Mouse (Mus musculus) limb, embryonic 10.5 days (tissue): ENCODE data around the gene Spata5. TPM values are rescaled to one million over a fixed set of nuclear protein-coding genes. Genes with fewer than 3 reads are reported as not detected.

Experiments used
- DNase-seq: peaks from one replicate; pipeline ENCODE4 v3.0.0-alpha.2; 2017; ENCODE audit warnings: low spot score
- H3K27ac ChIP-seq: fragments of 300-500 bp; sonication (generic); 2 replicates; pipeline ENCODE4 v1.5.1; 2016; ENCODE audit warnings: mild to moderate bottlenecking
- H3K27me3 ChIP-seq: fragments of 300-500 bp; sonication (generic); 2 replicates; pipeline ENCODE4 v1.6.1; 2016; ENCODE audit warnings: low read depth, mild to moderate bottlenecking; ENCODE audit not compliant: poor library complexity, severe bottlenecking
- H3K36me3 ChIP-seq: fragments of 300-500 bp; sonication (generic); 2 replicates; pipeline ENCODE4 v1.6.1; 2016; ENCODE audit warnings: mild to moderate bottlenecking, moderate library complexity
- H3K4me1 ChIP-seq: fragments of 300-500 bp; sonication (generic); 2 replicates; pipeline ENCODE4 v1.6.1; 2016
- H3K4me3 ChIP-seq: fragments of 300-500 bp; sonication (generic); 2 replicates; pipeline ENCODE4 v1.5.1; 2016; ENCODE audit warnings: mild to moderate bottlenecking, moderate library complexity
- H3K9me3 ChIP-seq: fragments of 300-500 bp; sonication (generic); replicated peaks from 2 replicates; pipeline ENCODE4 v1.6.1; 2016; ENCODE audit warnings: mild to moderate bottlenecking
- WGBS: fragments of 180-500 bp; shearing (Covaris S2); methylation state at CpG from one replicate; pipeline ENCODE4 v1.1.7; 2016; 5-methylcytosine and 5-hydroxymethylcytosine counted together
- polyA plus RNA-seq: library from polyadenylated mRNA; unstranded; fragments of >200 nt; fragmentation: Nextera tagmentation; extraction: Ambion mirVana; gene quantifications from 2 replicates; pipeline ENCODE4 v1.2.1, GENCODE M21; 2016

The Spata5 gene
- polyA plus RNA-seq, 1 experiment from 2014 or later: 53.3 TPM

GRCm38 (mm10) chr3:37398661-37399395 lies 20.9 kb upstream of the Spata5 start:
- H3K36me3 ChIP-seq: no peaks in the 10 kb centered on the region
- H3K27ac ChIP-seq: no peak overlapping the region
- DNase-seq: no peak
- 91% methylated on average over 7 of the region's 7 CpGs for WGBS
- no peak overlapping the region for H3K4me3 ChIP-seq
- H3K27me3 ChIP-seq: no peaks in the 10 kb centered on the region
- H3K4me1 ChIP-seq: peaks cover 13% of the 10 kb centered on the region
- no peaks in the 10 kb centered on the region for H3K9me3 ChIP-seq

DNA sequence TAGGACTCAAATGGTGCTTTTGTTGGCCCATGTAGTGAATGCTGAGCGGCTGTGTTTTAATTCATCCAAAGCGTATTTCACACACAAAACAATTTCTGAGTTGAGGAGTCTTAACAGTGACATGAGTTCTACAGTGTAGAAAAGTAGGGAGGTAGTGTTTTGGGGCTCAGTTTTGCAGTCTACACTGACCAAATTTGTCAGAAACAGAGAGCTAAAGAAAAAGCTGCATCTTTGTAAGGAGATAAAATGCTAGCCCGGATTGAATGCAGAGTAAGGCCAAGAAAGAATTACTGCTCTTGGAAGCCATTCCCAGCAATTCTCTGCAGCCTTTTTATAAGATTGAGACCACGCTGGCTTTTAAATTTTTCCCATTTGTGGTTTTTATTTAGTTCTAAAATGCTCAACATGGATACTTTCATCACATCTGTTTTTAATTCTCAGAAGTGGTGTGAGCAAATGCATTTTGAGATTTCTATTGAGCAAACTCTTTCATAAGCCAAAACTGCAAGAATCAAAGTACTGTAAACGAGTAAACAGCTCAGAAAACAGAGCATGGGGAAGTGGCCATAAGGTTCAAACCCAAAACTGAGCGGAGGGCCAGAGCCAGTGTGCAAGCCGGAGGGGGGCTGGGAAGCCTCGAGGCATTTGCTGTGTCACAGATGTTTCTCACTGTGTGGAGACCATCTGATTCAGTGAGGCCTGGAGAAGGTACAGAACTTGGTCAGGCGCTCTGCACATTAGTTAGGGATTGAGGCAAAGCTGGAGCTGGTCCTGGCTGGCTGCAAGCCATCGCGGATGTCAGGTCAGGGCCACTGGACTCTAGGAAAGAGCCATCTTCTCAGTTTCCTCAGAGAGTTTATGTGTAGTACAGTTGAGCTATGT lies 17.7 kb upstream of the Spata5 start:
- no peaks in the 10 kb centered on the region for H3K9me3 ChIP-seq
- DNase-seq: peak; percentile 68
- no peaks in the 10 kb centered on the region for H3K27me3 ChIP-seq
- no peaks in the 10 kb centered on the region for H3K36me3 ChIP-seq
- peak overlapping the region; percentile 71 for H3K27ac ChIP-seq
- H3K4me3 ChIP-seq: no peak overlapping the region
- H3K4me1 ChIP-seq: peaks cover 13% of the 10 kb centered on the region
- WGBS: 67% methylated on average over 11 of the region's 11 CpGs

- H3K27me3 ChIP-seq: no peaks in the 10 kb centered on the region
- H3K9me3 ChIP-seq: no peaks in the 10 kb centered on the region
- no peaks in the 10 kb centered on the region for H3K4me1 ChIP-seq
- H3K36me3 ChIP-seq: no peaks in the 10 kb centered on the region
- no peak overlapping the region for H3K27ac ChIP-seq
- H3K4me3 ChIP-seq: no peak overlapping the region
- no peak for DNase-seq
These were observed 12.1 kb upstream of the Spata5 start for GRCm38 (mm10) chr3:37407598-37407997.

GRCm38 (mm10) chr3:37413446-37413845 lies 6.2 kb upstream of the Spata5 start:
- Histone ChIP-seq H3K9me3 (no peaks in the 10 kb centered on the region), H3K4me3 (no peak overlapping the region), H3K27ac (no peak overlapping the region), H3K36me3 (no peaks in the 10 kb centered on the region), H3K4me1 (peaks cover 2% of the 10 kb centered on the region), H3K27me3 (no peaks in the 10 kb centered on the region)
- WGBS: 95% methylated on average over 3 of the region's 3 CpGs
- DNase-seq: no peak

DNA sequence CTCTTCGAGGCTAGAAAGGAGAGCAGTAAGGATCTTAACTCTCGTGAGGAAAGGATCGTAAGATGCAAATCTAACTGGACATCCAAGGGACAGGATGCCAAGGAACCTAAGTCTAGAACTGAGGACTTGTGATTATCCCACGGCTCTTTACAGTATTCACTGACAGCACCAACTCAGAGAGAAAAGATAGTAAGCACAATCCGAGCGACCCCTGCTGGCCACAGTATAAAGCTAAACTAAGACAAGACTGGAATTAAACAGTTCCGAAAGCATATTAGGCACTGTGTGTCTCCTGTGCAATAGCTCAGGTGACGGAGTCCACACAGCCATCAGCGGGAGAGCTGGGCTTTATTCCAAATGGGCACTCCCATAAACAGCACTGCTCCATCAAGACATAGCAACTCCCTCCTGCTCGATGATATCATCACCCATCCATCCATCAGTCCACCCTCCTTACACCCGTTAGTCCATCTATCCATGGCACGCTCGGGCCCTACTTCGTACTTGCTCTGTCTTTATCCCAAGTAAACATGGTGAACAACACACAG lies 5.2 kb upstream of the Spata5 start:
- no peaks in the 10 kb centered on the region for H3K36me3 ChIP-seq
- H3K27ac ChIP-seq: no peak overlapping the region
- 58% methylated on average over 14 of the region's 14 CpGs for WGBS
- peak; percentile 80 for DNase-seq
- H3K27me3 ChIP-seq: no peaks in the 10 kb centered on the region
- H3K4me1 ChIP-seq: peaks cover 9% of the 10 kb centered on the region
- H3K9me3 ChIP-seq: no peaks in the 10 kb centered on the region
- no peak overlapping the region for H3K4me3 ChIP-seq

DNA sequence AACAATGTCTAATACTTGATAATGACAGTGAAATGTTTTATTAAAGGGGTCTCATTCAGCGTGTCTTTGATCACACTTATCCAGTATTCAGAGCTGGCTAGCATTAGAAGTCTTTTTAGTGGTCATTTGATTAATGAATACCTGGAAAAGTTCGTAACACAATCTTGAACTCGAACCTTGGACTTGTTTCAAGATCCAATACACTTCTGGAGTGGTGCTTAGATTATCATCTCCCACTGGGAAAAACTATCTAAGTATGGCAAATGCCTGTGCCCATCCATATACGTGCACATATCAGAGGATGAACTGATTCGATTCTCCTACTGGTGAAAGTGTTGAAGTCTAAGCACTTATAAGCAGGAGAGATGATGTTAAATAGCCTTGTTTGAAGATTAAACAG lies 1.4 kb upstream of the Spata5 start:
- H3K4me3 ChIP-seq: peak overlapping the region; percentile 98
- no peaks in the 10 kb centered on the region for H3K27me3 ChIP-seq
- peaks cover 19% of the 10 kb centered on the region for H3K4me1 ChIP-seq
- WGBS: 82% methylated on average over 5 of the region's 5 CpGs
- H3K27ac ChIP-seq: 0 out of 2 replicates have a peak overlapping the region, but pooled peaks have one; percentile 92
- peaks cover under 1% of the 10 kb centered on the region; the same call in 1 of the 2 replicates for H3K36me3 ChIP-seq
- no peak for DNase-seq
- no peaks in the 10 kb centered on the region for H3K9me3 ChIP-seq

- peak overlapping the region; percentile 92 for H3K27ac ChIP-seq
- WGBS: 0% methylated on average over 30 of the region's 30 CpGs
These were observed 687 bp upstream of the Spata5 start for GRCm38 (mm10) chr3:37418961-37419457.

GRCm38 (mm10) chr3:37420072-37420471 lies 376 bp downstream of the Spata5 start, which contains the start of gene Nudt6:
TSS of gene Nudt6 (minus strand) at chr3:37420211.
- peaks cover 19% of the 10 kb centered on the region for H3K4me1 ChIP-seq
- under 1% methylated on average over 50 of the region's 50 CpGs for WGBS
- peak within 1 kb of the TSS; percentile 98 for H3K4me3 ChIP-seq
- DNase-seq: peak; percentile 96
- no peaks in the 10 kb centered on the region for H3K9me3 ChIP-seq
- H3K27ac ChIP-seq: peak within 1 kb of the TSS; percentile 92
- peaks cover 10% of the 10 kb centered on the region for H3K36me3 ChIP-seq
- H3K27me3 ChIP-seq: no peaks in the 10 kb centered on the region

More at GRCm38 (mm10) chr3:37418961-37419457, 687 bp upstream of the Spata5 start:
- H3K9me3 ChIP-seq: no peaks in the 10 kb centered on the region
- peaks cover 19% of the 10 kb centered on the region for H3K4me1 ChIP-seq
- DNase-seq: no peak
- peak overlapping the region; percentile 98 for H3K4me3 ChIP-seq
- H3K36me3 ChIP-seq: peaks cover 6% of the 10 kb centered on the region; the same call in 1 of the 2 replicates
- no peaks in the 10 kb centered on the region for H3K27me3 ChIP-seq

DNA sequence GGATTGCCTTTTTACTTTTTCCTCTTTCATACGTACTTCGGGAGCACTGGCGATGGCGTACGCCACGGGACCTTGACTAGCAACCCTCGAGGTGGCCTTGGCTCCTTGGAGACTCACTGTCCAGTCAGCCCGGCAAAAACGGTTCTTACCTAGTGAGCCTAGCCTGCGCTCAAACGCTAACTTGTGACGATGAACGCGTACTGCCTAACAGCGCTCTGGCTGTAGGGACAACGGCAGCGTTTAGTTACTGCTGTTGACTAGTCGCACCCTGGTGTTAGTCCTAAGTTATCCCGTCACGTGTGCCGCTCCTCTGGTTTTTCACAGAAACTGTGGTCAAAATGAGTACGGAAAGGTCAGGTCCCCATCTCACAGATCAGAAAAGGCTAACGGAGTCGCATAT lies 945 bp downstream of the Spata5 start:
- H3K27me3 ChIP-seq: no peaks in the 10 kb centered on the region
- under 1% methylated on average over 23 of the region's 24 CpGs for WGBS
- H3K9me3 ChIP-seq: no peaks in the 10 kb centered on the region
- H3K4me3 ChIP-seq: peak overlapping the region; percentile 98
- peak overlapping the region; percentile 92 for H3K27ac ChIP-seq
- H3K36me3 ChIP-seq: peaks cover 15% of the 10 kb centered on the region
- no peak for DNase-seq
- peaks cover 19% of the 10 kb centered on the region for H3K4me1 ChIP-seq

GRCm38 (mm10) chr3:37421179-37421578 lies 1.5 kb downstream of the Spata5 start:
- 19% methylated on average over 3 of the region's 3 CpGs for WGBS
- Histone ChIP-seq H3K27ac (0 out of 2 replicates have a peak overlapping the region, but pooled peaks have one; percentile 92), H3K27me3 (no peaks in the 10 kb centered on the region), H3K9me3 (no peaks in the 10 kb centered on the region), H3K4me1 (peaks cover 19% of the 10 kb centered on the region), H3K4me3 (peak overlapping the region; percentile 98), H3K36me3 (peaks cover 19% of the 10 kb centered on the region)
- no peak for DNase-seq

GRCm38 (mm10) chr3:37426069-37426468 lies 6.4 kb downstream of the Spata5 start:
- 91% methylated on average over 3 of the region's 3 CpGs for WGBS
- no peak overlapping the region for H3K27ac ChIP-seq
- H3K27me3 ChIP-seq: no peaks in the 10 kb centered on the region
- H3K4me1 ChIP-seq: peaks cover 7% of the 10 kb centered on the region
- DNase-seq: no peak
- H3K36me3 ChIP-seq: peaks cover 64% of the 10 kb centered on the region
- H3K9me3 ChIP-seq: no peaks in the 10 kb centered on the region
- H3K4me3 ChIP-seq: no peak overlapping the region

DNA sequence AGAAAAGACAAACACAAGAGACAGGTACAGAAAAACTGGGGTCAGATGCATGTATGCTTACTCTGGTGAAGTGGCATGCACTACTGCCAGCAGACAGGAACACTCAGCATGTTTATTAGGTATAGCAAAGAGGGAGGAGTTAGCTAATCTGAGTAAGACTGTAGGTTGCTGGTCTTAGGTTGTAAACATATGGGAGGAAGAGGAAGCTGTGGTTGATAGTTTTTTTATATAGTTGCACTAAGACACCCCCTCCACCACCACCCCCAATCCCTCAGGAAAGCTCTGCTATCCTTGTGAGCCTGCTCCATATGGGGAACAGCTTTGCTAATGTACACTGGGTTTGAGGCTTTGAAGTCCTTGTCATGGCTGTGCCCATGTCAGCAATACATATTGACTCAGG lies 10.7 kb downstream of the Spata5 start:
- no peaks in the 10 kb centered on the region for H3K27me3 ChIP-seq
- no peak overlapping the region for H3K27ac ChIP-seq
- H3K9me3 ChIP-seq: no peaks in the 10 kb centered on the region
- H3K4me3 ChIP-seq: no peak overlapping the region
- no peaks in the 10 kb centered on the region for H3K4me1 ChIP-seq
- peaks cover 91% of the 10 kb centered on the region for H3K36me3 ChIP-seq
- no peak for DNase-seq
